Mouse (Mus musculus): Measurements from ENCODE around the gene Jmjd6.

DNA sequence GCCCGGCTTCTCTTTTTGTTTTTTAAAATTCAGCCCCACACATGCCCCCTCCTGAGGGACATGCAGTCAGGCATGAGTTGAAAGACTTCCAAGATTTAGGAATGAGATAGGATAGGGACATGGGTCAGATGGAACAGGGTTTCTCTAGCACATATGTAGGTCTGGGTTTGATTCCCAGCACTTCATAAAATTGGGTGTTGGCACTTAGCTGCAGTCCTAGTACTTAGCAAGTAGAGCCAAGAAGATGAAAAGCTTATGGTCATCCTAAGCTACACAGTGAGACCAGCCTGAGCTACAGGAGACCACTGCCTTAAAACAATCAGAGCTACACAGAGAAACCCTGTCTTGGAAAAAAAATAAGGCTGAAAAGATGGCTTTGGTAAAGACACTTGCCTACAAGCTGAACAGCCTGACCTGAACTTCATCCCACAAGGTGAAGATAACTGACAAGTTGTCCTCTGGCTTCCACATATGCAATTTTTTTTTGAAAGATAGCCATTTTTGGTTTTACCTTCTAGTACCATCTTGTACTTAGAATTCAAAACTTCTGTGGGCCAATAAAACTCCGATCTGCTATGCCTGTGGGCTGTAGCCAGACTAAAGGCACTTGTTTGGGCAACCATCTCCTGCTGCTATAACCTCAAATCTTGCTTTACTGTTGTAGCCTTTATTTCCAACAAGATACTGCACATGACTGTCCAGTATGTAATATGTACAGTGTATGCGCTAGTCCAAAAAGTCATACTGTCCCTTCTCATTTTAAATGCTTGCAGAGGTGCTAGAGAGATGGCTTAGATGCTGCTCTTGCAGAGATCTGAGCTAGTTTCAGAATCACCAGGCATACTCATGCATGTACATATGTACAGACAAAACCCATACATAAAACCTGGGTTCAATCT is 4.2 kb upstream of the Jmjd6 start:
- TF ChIP-seq POLR2A (IDR thresholded peaks at IDR 0.05; ENCODE audit: borderline replicate concordance, insufficient read depth, low read length): no peak
- no peak for TF ChIP-seq CTCF (IDR thresholded peaks at IDR 0.05; ENCODE audit: borderline replicate concordance, insufficient read depth, low read depth, low read length)

All from cerebellum, adult 2 months (tissue).